Mouse (Mus musculus): ENCODE measurements around the gene Clec4d. TPM values are rescaled to one million over a fixed set of nuclear protein-coding genes. Genes with fewer than 3 reads are reported as not detected.
"Not testable (repeated sequence)": the region's sequence is repeated elsewhere in the genome, so short reads cannot be mapped to it uniquely, and the experiment has no call there.

The Clec4d gene
- total RNA-seq, 2 experiments from 2014 or later: 0.45 TPM; not detected in 1

DNA sequence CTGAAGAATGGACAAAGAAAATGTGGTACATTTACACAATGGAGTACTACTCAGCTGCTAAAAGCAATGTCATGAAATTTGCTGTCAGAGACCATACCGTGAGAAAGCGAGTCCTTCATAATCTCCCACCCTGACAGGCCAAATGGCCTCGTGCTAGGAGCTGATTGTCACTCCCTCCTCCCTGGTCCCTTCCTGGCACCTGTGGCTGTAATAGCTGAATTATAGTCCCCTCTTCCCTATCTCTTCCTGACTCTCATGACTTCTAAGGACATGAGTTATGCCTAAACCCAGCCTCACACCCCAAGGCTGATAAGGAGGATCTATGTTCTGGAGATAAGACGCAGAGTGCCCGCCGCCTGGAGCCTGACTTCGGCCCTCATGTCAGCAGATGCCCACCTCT is 44.4 kb downstream of the Clec4d start:
- intact Hi-C loops (cut with DNase I); DNase-seq: not testable (repeated sequence)

DNA sequence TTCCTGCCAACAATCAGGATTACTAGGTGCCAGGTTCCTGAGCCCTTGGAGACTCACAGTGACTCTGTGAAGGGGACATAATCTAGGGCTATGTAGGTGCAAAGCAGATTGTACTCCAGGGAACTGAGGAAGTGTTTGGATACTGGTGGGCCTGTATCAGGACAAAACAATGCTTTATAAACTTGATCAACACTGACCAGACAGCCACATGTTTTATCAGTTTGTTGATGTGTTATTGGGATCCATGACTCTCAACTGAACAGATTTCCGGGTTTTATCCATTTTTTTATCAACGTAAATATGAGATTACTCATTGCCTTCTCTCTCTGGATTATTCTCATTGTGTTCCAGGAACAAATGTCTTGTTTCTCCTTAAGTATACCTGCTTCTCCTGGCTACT is 46.1 kb downstream of the Clec4d start, which contains the start of gene Vmn2r19:
Vmn2r19 (plus strand) TSS at position 301 of the 400 bp plus-strand sequence.
- DNase-seq: no peak
- intact Hi-C loops (cut with DNase I): no loop called here

Other genes with a start within 250 kb of the Clec4d start
- not detected for gene Clec4b1, start 212.1 kb upstream of the Clec4d start, total RNA-seq (2021)
- 1 to 10 TPM; 1.3 to 1.9 TPM for gene Clec4a2, start 155.7 kb upstream of the Clec4d start, total RNA-seq (2021)
- not detected for gene Clec4b2, start 89.2 kb upstream of the Clec4d start, total RNA-seq (2021)
- 1 to 10 TPM; 1.1 TPM for gene Clec4n, start 32.3 kb upstream of the Clec4d start, total RNA-seq (2021)
- gene Clec4e, start 27.8 kb downstream of the Clec4d start, total RNA-seq (2021): under 1 TPM in 1 of 2 experiments, not detected in 1; 0.34 TPM
- not detected for gene Vmn2r19, start 46.2 kb downstream of the Clec4d start, total RNA-seq (2021)
- not detected for gene Vmn2r20, start 156.0 kb downstream of the Clec4d start, total RNA-seq (2021)